Mouse (Mus musculus) forebrain, embryonic 11.5 days (tissue): ENCODE results near the gene Pcgf6. TPM values are rescaled to one million over a fixed set of nuclear protein-coding genes. Genes with fewer than 3 reads are reported as not detected.
"Not testable (repeated sequence)": the region's sequence is repeated elsewhere in the genome, so short reads cannot be mapped to it uniquely, and the experiment has no call there.

Experiments used
- ATAC-seq: fragments of 200-750 bp; cut with Nextera tagmentation; replicated peaks from 2 replicates; pipeline ENCODE4 v1.8.0; 2017; ENCODE audit warnings: moderate TSS enrichment; ENCODE audit not compliant: low FRiP score
- DNase-seq: peaks from one replicate; pipeline ENCODE4 v3.0.0-alpha.2; 2017; ENCODE audit warnings: low spot score
- H3K27ac ChIP-seq: fragments of 300-500 bp; sonication (generic); 2 replicates; pipeline ENCODE4 v1.5.1; 2014; ENCODE audit warnings: low read depth, low read length
- H3K27me3 ChIP-seq: fragments of 300-500 bp; sonication (generic); 2 replicates; pipeline ENCODE4 v1.6.1; 2014; ENCODE audit warnings: mild to moderate bottlenecking, low read length, mixed read lengths; ENCODE audit not compliant: control insufficient read depth, insufficient read depth
- H3K36me3 ChIP-seq: fragments of 300-500 bp; sonication (generic); 2 replicates; pipeline ENCODE4 v1.6.1; 2014; ENCODE audit warnings: mild to moderate bottlenecking, low read length, moderate library complexity, mixed read lengths; ENCODE audit not compliant: control insufficient read depth, insufficient read depth
- H3K4me1 ChIP-seq: fragments of 300-500 bp; sonication (generic); replicated peaks from 2 replicates; pipeline ENCODE4 v1.6.1; 2014; ENCODE audit warnings: low read length, mixed read lengths; ENCODE audit not compliant: control insufficient read depth, insufficient read depth
- H3K4me2 ChIP-seq: fragments of 300-500 bp; sonication (generic); 2 replicates; pipeline ENCODE4 v1.6.1; 2014; ENCODE audit warnings: low read depth, mild to moderate bottlenecking, low read length, moderate library complexity, mixed read lengths; ENCODE audit not compliant: severe bottlenecking
- H3K4me3 ChIP-seq: fragments of 300-500 bp; sonication (generic); 2 replicates; pipeline ENCODE4 v1.5.1; 2014; ENCODE audit warnings: low read depth, low read length
- H3K9ac ChIP-seq: fragments of 300-500 bp; sonication (generic); 2 replicates; pipeline ENCODE4 v1.6.1; 2014; ENCODE audit warnings: low read length
- H3K9me3 ChIP-seq: fragments of 300-500 bp; sonication (generic); 2 replicates; pipeline ENCODE4 v1.6.1; 2016; ENCODE audit warnings: low read length, mixed read lengths; ENCODE audit not compliant: control insufficient read depth
- WGBS: fragments of 180-500 bp; shearing (Covaris S2); extraction: QIAGEN DNeasy Blood & Tissue Kit; methylation state at CpG from one replicate; pipeline ENCODE4 v1.1.7; 2014; 5-methylcytosine and 5-hydroxymethylcytosine counted together
- polyA plus RNA-seq: library from polyadenylated mRNA; unstranded; fragments of >200 nt; fragmentation: Nextera tagmentation; extraction: Ambion mirVana; gene quantifications from 2 replicates; pipeline ENCODE4 v1.2.1, GENCODE M21; 2014

Pcgf6 gene
- polyA plus RNA-seq, 1 experiment from 2014 or later = 37.3 TPM

- peak overlapping the region; percentile 69 for H3K4me2 ChIP-seq
- H3K9me3 ChIP-seq = no peaks in the 10 kb centered on the region
- peaks cover 5% of the 10 kb centered on the region for H3K4me1 ChIP-seq
- WGBS = 10% methylated on average over 20 of the region's 20 CpGs
- no peak for ATAC-seq
- no peak for DNase-seq
- H3K27me3 ChIP-seq = peaks cover 40% of the 10 kb centered on the region
- peak overlapping the region; percentile 37 for H3K9ac ChIP-seq
- peak overlapping the region; percentile 62; the same call in 1 of the 2 replicates for H3K27ac ChIP-seq
- H3K4me3 ChIP-seq = peak overlapping the region; percentile 43
- H3K36me3 ChIP-seq = no peaks in the 10 kb centered on the region
Observed at GRCm38 (mm10) chr19:47013340-47014158, 37.2 kb downstream of the Pcgf6 start.

DNA sequence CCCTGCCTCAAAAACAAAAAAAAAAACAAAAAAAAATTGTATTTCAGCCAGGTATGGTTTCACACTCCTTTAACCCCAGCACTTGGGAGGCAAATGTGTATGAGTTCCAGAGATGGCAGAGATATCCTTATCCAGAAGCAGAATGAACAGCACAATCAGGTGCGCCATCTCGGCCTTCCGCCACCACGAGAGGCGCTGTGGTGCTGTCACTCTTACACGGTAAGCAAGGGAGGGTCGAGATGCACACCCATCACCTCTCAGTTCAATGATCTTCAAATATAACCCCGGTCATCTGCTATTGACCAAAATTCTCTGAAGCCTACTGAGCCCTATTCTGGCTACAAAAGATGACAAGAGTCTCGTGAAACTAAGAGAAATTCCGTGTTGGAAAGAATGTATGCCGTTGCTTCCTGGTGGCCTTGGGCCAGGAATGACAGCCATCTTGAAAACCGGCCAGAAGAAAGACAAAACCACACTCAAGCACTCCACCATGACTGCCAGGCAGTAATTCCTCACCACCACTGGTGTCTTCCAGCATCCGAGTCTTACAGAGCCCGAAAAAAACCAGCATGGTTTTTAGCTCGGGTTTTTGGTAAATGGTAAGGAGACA is 38.1 kb downstream of the Pcgf6 start:
- no peak for DNase-seq
- H3K4me3 ChIP-seq = no peak overlapping the region
- no peak overlapping the region for H3K27ac ChIP-seq
- ATAC-seq = no peak
- no peaks in the 10 kb centered on the region for H3K9me3 ChIP-seq
- no peak overlapping the region for H3K4me2 ChIP-seq
- peaks cover 5% of the 10 kb centered on the region for H3K4me1 ChIP-seq
- no peak overlapping the region for H3K9ac ChIP-seq
- H3K27me3 ChIP-seq = peaks cover 40% of the 10 kb centered on the region
- no peaks in the 10 kb centered on the region for H3K36me3 ChIP-seq
- 91% methylated on average over 15 of the region's 15 CpGs for WGBS

DNA sequence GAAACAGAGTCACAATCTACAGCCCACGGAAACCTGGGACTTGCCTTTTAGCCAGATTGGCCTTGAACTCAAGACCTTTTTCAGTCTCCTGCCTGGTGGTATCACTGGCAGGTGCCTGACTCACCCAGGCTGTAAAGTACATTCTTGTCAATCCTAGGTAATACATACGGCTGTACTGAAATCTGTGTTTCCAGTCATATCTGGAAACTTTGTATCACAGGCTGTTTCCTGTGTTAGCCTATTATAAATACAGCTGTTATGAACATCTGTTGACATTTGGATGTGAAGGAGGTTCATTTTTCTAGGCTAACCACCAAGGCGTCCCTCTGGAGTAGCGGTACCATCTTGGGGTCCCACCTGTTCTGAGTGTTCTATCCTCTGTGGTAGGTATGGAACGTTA is 40.8 kb downstream of the Pcgf6 start:
- H3K4me1 ChIP-seq = peaks cover 4% of the 10 kb centered on the region
- H3K9me3 ChIP-seq = no peaks in the 10 kb centered on the region
- H3K4me2 ChIP-seq = no peak overlapping the region
- DNase-seq = no peak
- no peak for ATAC-seq
- WGBS = 89% methylated on average over 5 of the region's 5 CpGs
- no peaks in the 10 kb centered on the region for H3K36me3 ChIP-seq
- no peak overlapping the region for H3K27ac ChIP-seq
- H3K9ac ChIP-seq = no peak overlapping the region
- H3K4me3 ChIP-seq = no peak overlapping the region
- H3K27me3 ChIP-seq = peaks cover 26% of the 10 kb centered on the region

DNA sequence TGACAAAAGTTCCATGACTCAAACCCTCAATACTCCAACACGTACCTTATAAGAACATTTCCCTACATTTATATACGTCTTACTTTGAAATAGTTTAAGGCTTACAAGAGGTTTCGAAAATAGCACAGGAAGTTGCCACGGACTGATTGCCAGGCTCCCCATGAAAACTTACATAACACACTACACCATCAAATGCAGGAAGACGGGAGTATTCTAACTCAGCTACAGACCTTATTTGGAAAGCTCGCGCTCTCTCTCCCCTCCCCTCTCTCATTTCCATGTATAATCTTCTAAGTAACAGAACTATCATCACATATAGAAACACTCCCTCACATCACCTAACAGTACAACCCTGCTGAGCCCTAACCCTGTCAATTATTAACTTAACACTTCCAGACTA is 41.3 kb downstream of the Pcgf6 start:
- Histone ChIP-seq H3K9me3 (no peaks in the 10 kb centered on the region), H3K9ac (no peak overlapping the region), H3K4me2 (no peak overlapping the region), H3K4me3 (no peak overlapping the region), H3K4me1 (peaks cover under 1% of the 10 kb centered on the region; the same call in 1 of the 2 replicates), H3K27ac (no peak overlapping the region), H3K36me3 (no peaks in the 10 kb centered on the region), H3K27me3 (peaks cover 20% of the 10 kb centered on the region)
- no peak for ATAC-seq
- DNase-seq = no peak
- WGBS = 94% methylated on average over 7 of the region's 7 CpGs

DNA sequence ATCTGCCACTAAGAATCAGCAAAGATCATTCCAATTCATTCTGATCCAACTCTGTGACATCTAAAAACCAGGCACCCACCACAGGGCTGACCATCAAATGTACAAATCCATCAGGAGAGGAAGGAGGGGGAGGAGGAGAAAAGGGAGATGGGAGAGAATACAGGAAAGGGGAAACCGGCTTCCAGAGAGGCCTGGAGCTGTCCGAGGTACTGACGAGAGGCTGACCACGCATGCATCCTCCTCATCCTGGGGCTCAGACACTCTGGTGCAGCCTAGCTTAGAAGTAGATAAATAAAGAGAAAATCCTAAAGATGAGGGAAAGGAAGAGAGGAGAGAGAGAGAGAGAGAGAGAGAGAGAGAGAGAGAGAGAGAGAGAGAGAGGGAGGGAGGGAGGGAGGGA is 44.4 kb downstream of the Pcgf6 start:
- H3K27me3 ChIP-seq = no peaks in the 10 kb centered on the region
- ATAC-seq = no peak
- 5% methylated on average over 4 of the region's 4 CpGs for WGBS
- no peak overlapping the region for H3K4me2 ChIP-seq
- DNase-seq = peak; percentile 78
- no peaks in the 10 kb centered on the region for H3K36me3 ChIP-seq
- no peaks in the 10 kb centered on the region for H3K4me1 ChIP-seq
- H3K9ac ChIP-seq = no peak overlapping the region
- no peak overlapping the region for H3K4me3 ChIP-seq
- H3K27ac ChIP-seq = no peak overlapping the region
- H3K9me3 ChIP-seq = no peaks in the 10 kb centered on the region

DNA sequence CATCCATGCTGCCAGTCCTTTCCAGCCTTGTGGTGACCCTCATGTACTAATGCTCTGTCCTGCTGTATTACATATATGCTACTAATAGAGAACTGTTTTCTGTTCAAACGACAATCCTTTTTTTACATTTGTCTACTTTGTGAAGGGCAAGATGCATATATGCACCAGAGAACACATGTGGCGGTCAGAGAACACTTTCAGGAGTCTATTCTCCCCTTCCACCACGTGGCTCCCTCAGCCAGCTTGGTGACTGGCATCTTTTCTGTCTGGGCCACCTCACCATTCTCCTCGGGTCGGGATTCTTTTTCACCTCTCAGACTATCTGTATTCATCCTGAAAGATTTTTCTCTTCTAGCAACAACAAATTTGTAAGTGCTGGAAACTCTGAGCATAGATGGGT is 44.8 kb downstream of the Pcgf6 start:
- WGBS = 64% methylated on average over 5 of the region's 5 CpGs
- no peaks in the 10 kb centered on the region for H3K4me1 ChIP-seq

GRCm38 (mm10) chr19:47003742-47004511 is 46.8 kb downstream of the Pcgf6 start:
- no peak overlapping the region for H3K4me3 ChIP-seq
- no peaks in the 10 kb centered on the region for H3K27me3 ChIP-seq
- no peak overlapping the region for H3K27ac ChIP-seq
- ATAC-seq (no peak), DNase-seq (no peak)
- no peak overlapping the region for H3K9ac ChIP-seq
- no peak overlapping the region for H3K4me2 ChIP-seq
- 76% methylated on average over 6 of the region's 6 CpGs for WGBS
- no peaks in the 10 kb centered on the region for H3K4me1 ChIP-seq
- H3K9me3 ChIP-seq = no peaks in the 10 kb centered on the region
- H3K36me3 ChIP-seq = no peaks in the 10 kb centered on the region

More for the DNA sequence above, 44.8 kb downstream of the Pcgf6 start:
- Histone ChIP-seq H3K4me2 (no peak overlapping the region), H3K4me3 (no peak overlapping the region), H3K9me3 (no peaks in the 10 kb centered on the region), H3K27ac (no peak overlapping the region), H3K9ac (no peak overlapping the region), H3K36me3 (no peaks in the 10 kb centered on the region), H3K27me3 (no peaks in the 10 kb centered on the region)
- no peak for DNase-seq
- no peak for ATAC-seq

GRCm38 (mm10) chr19:47000357-47000756 is 50.3 kb downstream of the Pcgf6 start:
- not testable (repeated sequence) for H3K9ac ChIP-seq, H3K4me3 ChIP-seq, H3K36me3 ChIP-seq, DNase-seq, H3K4me1 ChIP-seq, ATAC-seq, H3K27ac ChIP-seq, H3K27me3 ChIP-seq, H3K4me2 ChIP-seq, H3K9me3 ChIP-seq
- WGBS = 85% methylated on average over 2 of the region's 3 CpGs
